Mouse (Mus musculus) CD4-positive, CD25-positive, alpha-beta regulatory T cell, adult 4 months (primary cell): ENCODE measurements at regions not wholly inside any gene's neighbourhood (a gene's known extent, or its start where the extent isn't known, plus 50 kb on each side); places are given as distances from the start of the nearest gene placed in this dataset.

ENCODE experiments used
- ATAC-seq: one replicate; pipeline ENCODE4 v1.8.0; 2017

DNA sequence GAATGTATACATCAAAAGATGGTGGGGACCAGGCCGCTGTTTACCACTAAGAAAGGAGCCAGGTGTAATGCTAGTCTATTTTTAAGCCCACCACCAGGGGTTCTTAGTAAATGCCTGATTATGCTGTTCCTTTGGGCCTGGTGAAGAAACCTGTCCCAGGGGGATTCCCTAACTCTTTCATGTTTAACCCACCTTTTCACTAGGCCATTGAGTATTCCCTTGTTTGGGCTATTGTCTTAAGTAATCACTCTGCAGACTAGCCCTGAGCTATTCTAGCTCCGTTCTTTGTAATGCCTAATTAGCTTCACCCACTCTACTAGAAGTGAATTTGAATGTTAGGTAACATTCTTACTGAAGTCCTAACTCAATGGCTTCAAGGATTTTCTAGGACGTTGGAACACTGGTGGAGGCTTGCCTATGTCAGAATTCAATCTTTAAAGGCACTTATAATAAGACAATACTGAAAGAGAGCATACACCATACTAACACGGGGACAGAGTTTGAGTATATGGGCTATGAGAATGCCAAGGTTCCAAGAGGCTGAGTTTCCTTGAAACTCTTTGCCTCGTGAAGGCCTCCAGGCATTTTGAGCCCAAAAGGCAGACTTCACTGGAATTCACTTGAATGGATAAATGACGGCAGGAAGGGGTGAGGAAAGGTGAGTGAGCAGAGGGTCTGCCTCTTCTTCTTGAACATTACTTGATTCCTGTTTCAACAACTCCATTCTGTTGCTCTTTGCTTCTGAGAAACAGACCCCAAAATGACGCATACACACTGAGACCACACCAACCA, 312.7 kb upstream of the Irx4 start:
- no peak for ATAC-seq

DNA sequence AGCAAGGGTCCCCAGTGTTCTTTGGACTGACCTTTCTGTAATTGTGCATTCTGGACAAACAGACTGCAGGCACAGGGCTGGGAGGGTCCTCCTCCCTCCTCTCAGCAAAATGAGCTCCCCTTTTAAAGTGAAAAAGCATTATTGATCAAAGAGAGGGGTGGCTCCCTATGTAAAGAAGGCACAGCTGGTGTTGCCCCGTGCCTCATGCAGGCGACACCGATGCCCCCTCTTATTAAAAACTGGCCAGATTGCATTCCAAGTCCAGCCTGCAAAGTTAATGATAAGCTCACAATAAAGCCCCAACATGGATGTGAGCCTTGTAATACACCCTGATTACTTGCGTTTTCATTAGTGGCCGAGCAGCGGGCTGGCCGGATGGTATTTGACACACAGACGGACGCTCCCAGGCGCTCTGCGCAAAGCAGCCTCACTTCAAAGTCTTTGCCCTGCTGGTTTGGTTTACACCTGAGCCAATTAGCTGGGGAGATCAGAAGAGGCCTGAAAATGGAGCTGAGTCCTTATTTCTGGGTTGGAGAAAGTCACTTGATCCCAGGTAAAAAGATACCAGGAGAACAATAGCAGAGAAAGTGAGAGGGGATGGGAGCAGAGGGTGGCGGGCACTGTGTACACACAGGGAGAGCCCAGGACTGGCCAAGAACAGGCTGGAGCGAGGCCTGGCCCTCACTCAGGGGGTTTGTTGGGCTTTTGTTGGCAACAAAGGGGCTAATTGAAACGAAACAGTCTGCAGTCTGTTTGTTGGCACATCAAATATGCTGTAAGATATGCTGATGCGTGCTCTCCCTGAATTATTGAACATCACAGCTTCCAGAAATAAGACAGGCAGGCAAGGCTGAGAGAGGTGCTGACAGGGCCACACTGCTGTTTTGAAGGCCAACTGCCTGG, 301.4 kb upstream of the Irx4 start:
- no peak for ATAC-seq

DNA sequence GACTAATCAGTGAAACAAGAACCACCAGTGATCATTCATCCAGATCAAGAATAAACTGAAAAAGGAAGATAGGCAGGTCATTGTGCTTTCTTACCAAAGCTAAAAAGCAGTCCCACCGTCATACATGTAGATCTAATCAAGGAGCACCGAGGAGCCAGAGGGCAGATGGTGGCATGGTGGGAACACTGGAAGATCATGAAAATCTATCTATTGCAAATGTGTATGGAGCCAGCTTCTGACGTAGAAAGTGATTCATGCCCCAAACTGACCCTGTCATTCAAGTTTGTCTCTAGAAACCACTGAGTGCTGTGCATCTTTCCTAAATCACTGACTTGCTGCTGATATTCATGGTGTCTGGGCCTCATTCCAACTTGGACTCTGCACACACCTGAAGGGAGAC, 299.0 kb upstream of the Irx4 start:
- no peak for ATAC-seq

DNA sequence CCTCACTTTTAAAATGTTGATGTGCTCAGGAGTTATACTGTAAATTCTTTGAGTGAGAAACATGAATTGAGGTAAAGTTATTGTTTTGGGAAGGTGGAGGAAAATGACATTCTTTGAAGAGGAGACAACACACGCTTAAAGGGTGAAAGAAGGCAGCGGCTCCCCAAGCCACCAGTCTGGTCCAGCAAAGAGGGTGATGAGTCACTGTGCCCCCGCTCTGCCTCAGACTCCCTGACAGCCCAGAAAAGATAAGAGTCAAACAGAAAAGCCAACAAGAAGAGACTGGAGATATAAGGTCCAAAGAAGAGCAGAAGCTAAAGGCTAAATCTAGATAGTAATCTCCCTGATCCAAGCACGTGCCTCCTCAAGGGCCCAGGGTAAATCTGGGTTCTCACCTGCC, 288.1 kb upstream of the Irx4 start:
- no peak for ATAC-seq

DNA sequence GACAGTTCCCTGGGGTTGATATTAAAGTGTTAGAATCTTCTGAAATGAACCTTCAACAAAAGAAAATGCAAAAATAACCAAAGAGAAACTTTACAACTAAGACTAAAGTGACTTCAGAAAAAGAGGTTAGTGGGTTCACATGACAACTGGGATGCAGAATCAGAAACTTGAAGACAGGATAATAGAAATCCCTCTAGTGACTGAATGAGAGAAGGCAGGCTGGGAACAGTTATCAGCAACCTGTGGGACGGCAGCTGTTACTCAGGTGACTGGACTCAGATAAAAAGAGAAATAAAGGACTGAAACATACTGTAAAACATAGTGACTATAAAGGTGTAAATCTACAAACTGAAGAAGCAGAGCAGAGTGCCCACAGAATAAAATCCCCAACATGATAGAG, 287.4 kb upstream of the Irx4 start:
- ATAC-seq: no peak

DNA sequence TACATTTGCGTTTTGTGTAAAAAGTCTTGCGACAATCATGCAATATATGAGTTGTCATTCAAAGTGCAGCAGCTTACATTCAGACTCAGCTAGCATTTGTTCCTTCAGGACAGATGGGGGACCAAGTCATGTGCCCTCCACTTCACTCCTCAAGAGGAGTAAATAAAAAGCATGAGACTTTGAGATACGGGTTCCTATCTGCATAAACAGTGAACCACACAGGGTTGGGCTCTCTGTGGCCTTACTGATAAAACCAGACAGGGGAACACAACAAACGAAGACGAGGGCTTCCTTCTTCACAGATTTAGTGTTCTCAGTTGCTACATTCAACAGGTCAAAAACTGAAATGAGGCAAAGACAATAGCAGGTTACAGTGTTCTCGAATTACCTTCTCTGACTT, 283.1 kb upstream of the Irx4 start:
- no peak for ATAC-seq

DNA sequence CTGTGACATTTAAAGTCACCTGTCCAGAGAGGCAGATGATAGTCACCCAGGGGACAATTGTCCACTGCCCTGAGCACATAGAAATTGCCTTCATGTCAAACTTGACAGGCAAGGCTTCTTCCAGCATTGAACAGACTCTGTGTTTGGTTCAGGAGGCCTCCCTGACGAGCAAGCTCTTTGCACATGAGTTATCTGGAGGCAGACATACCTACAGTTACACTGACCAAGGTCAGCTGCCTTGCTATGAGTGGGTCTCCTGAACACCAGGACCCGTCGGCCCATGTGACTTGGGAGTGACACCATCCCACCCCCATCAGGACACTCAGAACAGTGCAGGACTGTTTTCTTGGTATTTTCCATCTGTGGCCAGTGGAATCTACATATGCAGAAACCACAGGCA, 282.3 kb upstream of the Irx4 start:
- ATAC-seq: no peak

DNA sequence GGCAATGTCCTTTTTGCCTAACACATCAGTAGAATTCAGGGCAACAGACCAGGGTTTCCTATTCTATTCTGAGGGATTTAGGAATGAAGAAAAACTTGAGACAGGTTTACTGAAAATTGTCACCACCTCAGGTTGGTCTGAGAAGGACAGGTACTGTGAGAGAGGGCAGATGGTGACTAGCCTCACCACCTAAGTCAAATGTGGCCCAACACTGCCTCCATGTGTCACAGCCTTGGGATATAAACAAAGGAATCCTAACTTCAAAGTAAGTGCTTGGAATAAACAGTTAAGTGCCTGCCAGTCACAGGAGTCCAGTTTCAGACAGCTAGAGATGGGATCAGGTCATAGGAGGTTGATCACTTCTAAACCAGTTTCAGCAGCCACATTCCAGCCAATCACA, 281.3 kb upstream of the Irx4 start:
- ATAC-seq: no peak

DNA sequence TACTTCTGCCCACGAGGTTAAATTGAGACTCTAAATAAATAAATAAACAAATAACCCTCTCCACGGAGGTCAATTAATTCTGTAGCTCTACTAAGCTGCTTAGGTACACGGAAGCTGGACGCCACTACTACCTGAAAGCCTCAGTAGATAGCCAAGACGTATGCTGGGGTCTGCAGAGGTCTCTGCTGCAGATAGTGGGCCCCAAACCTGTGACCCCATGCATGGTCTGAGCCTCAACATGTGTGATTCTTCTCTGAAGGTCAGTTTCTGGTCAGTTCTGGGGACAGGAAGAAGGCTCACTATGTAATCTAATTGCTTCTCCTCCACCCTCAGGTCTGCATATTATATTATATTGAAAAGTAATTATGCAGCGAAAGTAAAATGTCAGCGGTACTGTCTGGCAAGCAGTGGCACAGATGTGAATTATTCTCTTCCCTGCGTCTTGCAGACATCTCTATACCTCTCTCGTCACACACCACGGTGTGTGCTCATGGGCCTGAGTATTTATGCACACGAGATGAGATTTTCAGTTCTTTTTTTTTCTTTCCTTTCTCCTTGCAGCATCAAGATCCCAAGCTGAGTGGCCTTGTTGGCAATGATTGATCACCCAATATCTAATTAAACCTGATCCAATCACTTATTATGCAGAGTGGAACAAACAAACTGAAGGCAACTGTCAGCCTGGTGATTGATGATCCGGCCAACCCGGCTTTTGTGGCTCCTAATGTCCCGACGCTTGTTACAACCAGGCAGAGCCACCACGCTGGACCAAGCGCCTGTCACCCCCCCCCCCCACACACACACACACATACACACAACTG, 267.5 kb upstream of the Irx4 start:
- no peak for ATAC-seq

DNA sequence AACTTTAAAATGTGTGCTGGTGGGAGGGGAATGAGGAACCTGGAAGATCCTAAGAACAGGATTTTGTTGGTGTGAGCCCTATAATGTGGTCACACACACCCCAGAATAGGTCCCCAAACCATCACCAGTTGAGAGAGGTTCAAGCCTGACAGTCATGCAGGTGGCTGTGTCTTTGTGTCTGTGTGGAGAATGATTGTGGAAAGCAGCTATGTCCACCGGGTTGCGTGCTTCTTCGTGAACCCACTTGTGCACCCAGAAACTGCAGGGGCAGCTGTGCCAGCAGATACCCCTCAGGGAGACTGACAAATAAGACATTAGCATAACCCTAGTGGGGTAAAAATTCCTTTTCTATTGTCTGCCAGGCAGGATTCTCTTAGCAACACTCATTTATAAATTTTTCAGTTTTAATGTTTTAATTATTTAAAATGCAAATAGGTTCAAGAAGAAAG, 266.8 kb upstream of the Irx4 start:
- ATAC-seq: no peak

DNA sequence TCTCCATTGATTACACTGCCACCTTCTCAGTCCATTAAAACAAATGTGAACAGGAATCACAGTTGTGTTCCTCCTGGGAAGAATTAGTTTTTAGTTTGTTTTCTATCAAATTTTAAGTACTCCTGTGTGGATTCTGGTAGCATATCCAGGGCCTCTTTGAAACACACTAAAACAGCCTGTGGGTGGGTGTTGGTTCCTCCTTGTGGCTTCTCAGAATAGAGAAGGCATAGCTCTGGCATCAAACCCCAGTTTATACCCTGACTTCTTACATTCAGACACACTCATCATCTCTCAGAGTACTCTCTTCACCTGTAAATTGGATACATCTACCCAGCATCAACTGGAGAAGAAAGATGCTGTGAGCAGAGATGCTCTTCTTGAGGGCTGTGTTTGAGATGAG, 265.7 kb upstream of the Irx4 start:
- ATAC-seq: no peak

DNA sequence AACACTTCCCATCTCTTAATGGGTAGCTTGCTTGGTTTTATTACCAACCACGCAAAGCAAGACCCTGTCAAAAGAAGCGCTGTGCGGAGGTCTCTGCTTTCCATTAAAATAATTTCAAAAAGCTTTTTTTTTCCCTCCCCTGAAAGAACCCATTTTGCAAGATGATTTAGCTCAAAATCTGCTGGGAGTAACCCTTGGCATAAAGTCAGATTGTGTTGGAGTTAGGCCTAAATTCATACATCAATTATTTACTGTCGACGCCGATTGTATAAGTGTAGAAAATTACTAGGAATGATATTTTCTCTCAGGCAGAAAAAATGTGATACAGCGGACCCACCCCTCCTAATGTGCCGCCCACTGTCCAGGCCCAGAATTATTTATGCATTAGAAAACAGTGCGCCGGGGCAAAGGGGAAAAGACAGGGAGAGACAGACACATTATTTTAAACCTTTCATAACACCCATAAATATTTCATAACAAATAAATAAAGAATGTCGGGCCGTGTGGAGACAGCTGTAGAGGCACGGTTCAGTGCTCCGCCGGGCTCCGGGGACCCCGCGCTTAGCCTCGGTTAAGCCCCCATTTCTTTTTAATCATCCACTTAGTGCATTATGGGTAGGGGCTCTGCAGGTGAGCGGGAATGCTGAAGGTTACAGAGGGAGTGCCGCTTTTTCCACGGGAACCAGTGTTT, 251.3 kb upstream of the Irx4 start:
- ATAC-seq: no peak

DNA sequence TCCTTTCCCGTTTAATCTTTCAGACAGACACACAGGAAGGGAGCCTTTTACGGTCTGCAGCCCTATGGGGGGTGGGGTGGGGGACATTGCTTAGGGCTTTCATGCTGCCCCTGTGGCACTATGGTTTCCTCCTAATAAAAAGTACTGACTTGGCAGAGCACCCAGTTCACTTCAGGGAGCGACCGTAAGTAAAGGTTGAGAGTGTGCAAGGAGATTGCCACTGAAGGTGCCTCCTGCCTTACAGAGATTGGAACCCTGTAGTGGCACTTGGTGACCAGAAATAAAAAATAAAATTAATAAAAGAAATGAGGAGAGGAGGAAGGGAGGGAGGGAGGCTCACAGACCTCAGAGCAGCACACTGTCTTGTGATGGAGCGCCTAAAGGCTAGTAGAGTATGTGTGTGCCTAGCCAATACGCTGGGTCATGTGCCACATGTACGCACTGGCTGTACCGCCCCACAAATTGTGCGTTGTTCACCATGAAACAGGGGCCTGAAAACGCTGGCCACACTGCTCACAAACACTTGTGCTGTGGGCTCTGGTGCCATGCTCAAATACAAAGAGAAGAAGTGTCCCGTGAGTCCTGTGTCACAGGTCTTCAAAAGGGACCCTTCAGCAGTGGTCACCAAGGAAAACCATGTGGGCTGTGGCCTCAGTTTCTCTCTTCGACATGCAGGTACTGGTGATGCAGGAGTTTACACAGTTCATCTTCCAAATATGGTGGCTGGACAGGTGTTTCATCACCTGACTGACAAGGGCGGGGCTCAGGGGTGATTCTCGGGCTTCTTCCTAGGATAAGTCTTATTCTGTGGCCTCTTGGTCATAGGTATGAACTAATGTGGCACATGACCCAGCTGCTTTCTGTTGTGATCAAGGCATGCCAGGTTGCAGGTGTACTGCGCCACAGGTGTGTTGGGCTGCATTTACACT, 250.5 kb upstream of the Irx4 start:
- no peak for ATAC-seq

DNA sequence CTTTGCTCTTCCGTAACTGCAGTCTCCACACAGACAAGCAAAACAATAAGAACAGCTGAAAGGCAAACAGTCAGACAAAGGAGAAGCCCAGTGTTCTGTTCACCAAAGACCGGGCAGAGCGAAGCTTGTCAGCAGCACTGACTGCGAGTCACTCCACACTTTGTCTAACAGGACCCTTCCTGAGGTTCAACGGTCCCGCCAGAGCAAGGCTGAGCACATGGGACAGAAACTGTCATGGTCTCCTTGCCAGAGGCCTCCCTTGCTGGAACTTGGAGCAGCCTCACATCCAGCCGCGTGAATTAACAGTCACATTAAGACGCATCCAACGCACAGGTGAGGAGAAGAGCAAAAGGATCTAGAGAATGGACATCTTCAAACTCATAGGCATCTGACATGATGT, 241.1 kb upstream of the Irx4 start:
- ATAC-seq: no peak

DNA sequence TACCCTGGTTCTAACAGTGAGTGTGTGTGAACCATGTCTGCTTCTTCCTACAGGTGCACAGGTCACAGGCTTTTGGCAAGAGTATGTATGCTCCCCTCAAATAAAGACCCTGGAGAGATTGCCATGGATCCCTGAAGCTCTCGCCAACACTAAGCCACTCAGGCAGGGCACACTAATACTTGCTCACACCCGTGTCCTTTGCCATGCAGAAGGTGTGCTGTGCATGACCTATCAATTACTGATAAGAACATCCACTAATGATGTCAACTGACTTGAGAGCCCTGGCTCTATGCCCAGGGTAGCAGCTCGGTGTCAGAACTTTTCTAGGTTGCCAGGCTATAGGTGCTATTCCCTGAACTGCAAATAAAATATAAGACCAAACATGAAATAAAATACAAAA, 229.1 kb upstream of the Irx4 start:
- no peak for ATAC-seq

DNA sequence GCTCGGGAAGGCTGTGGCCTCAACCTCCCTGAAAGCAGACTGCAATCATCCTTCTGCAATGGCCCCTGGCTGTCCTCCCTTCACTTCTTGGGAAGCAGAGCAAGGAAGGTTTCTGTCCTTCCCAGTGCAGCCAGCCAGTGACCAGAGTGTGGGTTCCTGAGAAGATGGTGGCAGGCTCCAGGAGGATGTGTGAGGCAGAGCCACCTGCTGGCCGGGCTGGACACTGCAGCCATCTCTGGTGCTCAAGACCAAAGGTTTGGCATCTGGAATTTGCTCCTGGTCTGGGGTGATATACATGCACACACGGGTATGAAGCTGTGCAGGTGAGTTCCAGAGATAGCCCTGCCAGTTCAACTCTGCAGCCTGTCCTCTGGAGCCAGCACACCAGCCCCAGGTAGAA, 227.2 kb upstream of the Irx4 start:
- ATAC-seq: no peak

DNA sequence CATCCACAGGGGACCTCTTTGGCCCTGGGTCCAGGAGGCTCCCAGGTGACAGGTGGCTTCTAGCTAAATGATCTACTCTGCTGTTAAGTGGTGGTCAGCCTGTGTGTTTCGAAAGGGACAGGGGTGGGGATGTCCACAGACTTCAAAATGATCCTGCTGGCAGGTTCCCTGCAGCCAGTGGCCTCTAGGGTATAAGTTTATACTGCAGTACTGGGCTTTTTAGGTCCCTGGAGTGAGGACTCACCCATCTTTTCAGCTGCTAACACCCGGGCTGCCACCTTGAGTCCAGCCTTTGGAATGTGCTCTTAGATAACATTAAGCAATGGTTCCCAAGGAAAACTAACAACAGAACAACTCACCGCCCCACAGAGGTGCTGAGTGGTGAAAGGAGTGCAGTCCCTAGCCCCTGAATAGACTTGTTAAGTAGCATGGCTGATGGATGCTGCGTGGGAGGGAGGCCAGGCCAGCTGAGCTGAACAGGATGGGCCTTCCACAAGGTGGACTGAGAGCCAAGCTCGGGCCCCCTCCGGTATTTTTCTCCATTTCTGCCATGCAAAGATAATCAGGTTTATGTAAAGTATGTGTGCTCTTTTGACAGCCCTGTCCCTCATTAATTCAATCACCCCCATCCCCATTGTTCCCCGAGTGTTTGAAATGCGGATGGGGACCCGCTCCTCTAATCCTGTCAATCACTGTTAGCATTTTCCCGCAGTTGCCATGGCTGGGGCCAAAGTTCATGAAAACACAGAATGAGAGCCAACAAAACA, 226.0 kb upstream of the Irx4 start:
- ATAC-seq: no peak

DNA sequence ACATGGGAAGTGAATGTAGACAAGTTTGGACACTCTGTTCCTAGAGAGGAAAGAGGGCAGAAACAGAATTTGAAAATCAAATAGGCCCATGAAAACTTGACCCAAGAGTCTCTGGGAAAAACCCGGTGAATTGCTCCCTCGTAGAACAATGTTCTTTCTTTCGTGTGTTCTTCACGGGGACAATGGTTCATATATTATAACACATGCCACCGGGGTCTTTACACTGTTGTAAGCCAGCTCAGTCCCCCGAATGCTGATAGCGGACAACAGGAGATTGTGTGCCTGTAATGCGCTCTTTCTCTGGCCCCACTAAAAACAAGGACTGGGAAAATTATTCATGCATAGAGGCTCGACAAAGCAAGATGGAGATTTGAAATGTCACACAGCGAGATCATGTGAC, 225.4 kb upstream of the Irx4 start:
- ATAC-seq: no peak

DNA sequence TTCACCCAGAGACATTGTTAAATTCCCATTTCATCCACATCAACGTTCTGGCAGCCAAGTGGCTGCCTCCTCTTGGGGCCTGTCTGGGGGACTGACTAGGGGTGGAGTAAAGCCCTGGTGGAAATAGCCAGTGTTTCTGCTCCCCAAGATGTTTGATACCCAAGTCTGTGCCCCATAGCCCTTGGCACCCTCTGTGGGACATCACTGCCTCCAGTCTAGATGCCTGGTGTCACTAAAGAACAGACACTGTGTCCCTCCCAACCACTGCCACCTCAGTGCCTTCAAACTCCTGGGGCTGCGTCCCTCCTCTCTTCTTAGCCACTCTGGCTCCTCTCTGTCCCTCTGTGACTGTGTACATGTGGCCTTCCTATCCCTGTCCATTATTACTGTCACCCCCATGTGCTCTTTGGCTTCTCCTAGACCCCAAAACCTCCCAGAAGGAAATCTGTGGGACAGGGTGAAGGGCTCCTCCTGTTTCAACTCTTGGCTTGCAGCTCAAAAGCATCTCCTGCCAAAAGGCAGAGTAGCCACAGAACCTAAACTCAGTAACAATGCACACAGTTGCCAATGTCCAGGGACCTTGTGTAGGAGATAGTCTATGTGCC, 224.8 kb upstream of the Irx4 start:
- no peak for ATAC-seq

DNA sequence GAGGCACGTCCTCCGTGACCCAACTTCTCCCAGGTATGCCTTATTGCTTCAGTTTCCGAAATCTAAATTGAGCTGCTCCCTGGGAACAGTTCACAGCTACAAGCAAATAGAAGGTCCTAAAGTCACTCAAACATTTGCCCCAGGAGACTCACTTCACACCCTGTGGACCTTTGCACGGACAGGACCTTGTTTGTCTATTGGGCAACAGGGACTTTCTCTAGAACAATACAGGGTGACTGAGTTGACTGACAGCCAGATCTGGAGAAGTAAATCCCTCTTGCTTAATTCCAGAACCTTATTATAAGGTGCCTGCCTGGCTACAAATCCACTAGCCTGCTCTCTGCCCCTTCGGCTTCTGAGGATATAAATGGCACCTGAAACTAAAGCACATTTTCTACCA, 220.5 kb upstream of the Irx4 start:
- no peak for ATAC-seq
